Mouse (Mus musculus) right cerebral cortex, postnatal 10 days (tissue): ENCODE measurements around the gene Tmem169.

Experiments
- DNase-seq, 2 experiments: peaks; one replicate each; pipeline ENCODE4 v3.0.0; 2021; ENCODE audit warnings: low spot score in 2 of 2

The Tmem169 gene

DNA sequence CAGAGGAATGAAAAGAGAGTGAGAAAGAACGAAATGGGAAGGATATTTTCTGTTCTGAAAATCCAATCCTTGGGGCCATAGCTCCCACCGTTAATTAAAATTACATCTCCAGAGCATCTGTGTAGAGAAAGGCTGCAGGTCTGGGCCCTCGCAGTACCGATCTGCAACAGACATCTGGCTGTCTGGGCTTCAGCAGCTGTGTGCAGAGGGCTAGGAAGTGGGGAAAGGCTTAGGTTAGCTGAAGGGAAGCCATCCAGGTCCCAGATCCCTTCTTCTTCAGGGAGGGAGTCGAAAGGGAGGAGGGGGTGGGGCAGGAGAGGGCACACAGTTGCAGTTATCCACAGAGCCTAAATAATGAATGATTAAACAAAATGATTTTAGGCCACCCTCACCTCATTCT, 370 bp downstream of the Tmem169 start:
- peak in 1 of 2 experiments; percentile 37 for DNase-seq

DNA sequence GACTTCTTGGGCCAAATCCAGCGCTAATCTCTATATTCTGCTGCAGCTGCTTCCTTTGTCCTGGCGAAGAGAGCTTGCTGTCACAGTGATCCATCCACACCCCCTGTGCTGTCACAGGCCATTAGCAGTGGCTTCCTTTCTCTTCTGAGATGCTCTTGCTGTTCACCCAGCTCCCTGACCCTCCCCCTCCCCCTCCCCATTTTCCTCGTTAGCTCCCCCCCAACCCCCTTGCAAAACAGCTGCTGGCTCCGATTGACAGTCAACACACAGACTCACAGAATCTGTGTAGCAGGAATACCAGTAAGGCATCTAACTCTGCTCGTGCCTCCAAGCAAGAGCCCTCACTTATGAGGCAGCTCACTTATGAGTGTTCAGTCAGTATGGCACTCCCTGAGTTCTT, 2.7 kb downstream of the Tmem169 start:
- peak in 1 of 2 experiments; percentile 46 for DNase-seq

DNA sequence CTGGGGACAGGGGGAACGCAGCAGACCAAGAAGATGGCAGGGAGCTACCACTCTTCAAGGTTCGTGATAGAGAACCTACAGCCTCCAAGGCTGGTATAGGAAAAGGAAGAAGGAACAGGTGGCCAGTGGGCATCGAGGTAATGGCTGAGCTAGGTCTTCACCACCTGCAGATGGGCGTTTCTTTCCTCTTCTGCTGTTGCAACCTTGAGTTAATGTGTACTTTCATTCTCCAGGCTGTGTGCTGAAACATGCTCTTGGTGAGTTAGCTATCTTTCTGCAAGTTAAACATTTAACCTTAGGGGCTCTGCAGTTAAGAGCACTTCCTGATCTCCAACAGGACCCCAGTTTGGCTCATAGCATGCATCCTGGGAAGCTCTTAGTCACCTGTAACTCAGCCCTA, 3.7 kb downstream of the Tmem169 start:
- no peak for DNase-seq

DNA sequence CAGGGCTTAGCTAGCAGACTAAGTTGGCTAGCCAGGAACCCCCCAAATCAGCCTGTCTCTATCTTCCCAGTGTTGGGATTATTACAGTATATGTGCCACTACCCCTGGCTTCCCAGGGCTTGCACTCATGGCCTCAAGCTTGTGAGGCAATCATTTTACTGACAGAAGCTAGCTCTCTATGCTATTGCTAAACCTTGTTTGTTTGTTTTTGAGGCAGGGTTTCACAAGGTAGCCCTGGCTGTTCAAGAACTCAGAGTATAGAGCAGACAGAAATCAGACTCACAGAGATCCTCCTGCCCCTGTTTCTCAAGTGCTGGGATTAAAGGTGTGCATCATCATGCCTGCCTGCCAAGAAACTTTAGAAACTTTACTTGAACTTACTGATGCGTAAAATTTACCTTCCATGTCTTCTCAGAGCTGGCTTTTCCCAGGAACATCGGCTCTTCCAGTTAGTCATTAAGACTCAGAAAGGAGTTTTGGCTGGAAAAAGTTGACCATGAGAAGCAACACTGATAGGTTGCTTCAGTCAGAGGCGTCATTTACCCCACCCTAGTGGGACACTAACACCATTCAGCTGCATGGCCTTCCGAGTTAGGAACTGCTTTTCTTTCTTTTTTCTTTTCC, 4.5 kb downstream of the Tmem169 start:
- no peak for DNase-seq

DNA sequence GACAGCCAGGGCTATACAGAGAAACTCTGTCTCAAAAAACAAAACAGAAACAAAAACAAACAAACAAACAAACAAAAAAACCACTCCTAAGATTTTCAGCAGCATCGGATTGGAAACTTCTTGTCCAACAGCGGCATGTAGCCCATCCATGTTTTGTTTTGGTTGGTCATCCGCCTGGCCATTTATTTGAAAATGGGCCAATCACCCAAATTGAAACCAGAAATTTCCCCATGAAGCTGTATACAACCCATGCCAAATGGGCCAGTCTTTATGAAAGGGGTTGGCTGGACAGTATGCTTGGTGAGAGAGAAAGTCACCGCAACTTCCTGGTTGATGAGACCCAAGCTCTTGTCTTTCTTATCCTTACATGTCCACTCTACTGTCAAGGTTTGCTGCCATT, 6.7 kb downstream of the Tmem169 start:
- no peak for DNase-seq

DNA sequence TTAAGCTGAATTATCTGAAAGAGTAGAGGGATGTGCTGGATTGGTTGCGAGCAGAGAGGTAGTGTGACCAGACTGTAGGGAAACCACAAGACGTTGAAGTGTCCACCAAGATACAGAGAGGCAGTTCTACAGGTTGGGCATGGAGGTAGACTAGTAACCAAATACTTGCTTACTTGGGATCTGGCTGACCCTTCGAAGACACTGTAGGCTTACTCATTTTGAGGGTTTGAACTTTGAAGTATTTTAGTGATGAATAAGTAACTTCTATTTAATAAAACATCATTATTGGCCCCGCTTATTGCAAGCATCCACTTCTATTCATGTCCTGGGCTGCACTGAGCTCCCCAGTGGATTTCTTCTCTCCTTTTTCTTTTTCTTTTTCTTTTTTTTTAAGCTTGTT, 7.3 kb downstream of the Tmem169 start:
- DNase-seq = no peak

DNA sequence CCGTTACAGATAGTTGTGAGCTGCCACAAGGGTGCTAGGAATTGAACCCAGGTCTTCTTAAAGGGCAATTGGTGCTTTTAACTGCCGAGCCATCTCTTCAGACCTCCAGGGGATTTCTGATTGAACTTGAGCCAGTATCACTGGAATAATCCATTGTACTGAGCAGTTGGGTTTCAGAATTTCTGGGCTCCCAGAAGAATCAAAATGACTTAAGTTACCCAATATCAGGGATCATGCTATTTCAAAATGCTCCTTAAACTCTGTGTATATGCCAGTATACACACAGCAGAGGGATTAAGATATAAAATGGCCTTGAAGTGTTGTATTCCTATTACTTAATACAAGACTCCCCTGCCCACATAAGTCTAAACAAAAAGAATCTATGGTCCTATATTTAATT, 7.8 kb downstream of the Tmem169 start:
- no peak for DNase-seq

DNA sequence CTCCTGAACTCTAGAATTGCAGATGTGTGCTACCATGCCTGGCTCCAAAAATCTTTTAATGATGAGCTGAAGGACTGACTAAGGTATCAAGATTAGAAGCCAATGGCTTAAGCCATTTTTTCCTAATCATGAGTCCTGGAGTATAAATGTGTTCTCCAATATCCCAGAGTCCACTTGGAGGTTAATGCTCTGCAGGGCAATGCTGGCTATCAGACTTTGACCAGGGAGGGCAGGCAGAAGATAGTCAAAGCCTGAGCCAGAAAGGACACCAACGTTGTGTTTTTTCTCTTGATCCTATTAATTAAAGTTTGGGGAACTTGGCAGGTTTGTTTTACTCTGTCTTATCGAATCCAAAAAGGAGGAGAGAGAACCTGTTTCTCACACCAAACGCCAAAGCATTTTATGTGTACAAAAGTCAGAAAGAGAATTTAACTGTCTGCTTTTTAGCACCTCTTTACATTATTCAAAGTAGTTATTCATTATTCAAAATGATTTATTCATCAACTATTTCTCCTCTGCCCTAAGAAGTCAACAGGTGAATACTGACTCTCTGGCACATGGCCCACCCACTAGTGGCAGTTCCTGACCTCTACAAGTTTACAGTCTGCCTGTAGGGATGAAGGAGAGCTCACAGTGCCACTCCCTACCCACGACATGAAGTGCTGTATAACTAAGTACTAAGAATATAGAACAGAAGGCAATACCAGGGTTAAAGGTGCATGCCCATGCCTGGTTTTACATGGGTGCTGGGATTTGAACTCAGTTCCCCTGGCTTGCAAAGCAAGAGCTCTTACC, 9.9 kb downstream of the Tmem169 start:
- no peak for DNase-seq

DNA sequence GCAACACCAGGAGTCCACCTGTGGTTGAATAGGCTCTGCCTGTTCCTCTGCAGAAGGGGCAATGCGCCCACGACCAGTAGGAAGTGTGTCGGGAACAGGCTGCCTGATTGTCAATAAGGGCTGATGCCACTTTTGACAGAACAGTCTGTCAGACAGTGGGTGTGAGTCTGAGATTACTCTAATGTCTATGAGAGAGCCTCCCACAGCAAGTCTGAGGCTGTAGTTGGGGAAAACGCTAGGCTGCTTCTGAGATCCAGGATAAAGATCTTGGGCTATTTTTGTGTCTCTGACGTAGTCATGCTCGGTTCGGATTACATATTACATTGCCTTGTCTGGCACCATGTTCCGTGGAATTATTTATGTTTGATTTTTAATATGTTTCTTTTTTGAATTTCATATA, 11.6 kb downstream of the Tmem169 start:
- no peak for DNase-seq

DNA sequence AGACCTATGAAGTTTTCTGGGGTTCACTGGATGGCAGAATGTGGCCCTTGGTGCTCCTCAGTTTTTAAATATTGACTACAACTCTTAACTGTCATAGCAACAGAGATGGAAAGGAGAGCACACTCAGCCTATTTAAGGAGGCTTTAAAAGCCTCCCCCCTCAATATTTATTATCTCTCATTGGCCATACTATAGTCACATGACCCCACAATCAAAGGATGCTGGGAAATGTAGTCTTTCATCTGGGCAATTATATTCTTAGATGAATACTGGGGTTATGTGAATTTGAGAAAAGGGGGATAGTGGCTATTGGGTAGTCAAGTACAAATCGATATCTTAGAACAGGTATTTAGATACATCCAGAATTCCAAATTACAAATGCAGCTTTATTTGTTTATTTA, 17.7 kb downstream of the Tmem169 start:
- DNase-seq = no peak

DNA sequence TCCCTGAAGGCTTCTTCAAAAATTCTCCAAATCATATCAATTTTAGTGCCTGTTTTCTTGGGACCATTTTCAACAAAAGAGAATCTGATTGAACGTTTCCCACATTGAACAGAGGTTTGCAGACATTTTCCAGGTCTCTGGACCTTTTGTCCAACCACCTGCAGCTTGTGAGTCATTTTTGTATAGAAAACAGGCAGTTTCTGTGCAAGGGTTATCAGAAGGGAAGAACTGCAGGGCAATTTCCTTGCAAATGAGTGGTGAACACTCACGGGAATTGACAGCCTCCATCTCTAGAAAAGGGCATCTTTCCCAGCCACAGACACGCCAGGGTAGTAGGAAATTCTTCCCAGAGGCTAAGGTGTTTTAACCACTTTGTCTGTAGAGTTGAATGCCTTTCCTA, 22.1 kb downstream of the Tmem169 start:
- DNase-seq = no peak

DNA sequence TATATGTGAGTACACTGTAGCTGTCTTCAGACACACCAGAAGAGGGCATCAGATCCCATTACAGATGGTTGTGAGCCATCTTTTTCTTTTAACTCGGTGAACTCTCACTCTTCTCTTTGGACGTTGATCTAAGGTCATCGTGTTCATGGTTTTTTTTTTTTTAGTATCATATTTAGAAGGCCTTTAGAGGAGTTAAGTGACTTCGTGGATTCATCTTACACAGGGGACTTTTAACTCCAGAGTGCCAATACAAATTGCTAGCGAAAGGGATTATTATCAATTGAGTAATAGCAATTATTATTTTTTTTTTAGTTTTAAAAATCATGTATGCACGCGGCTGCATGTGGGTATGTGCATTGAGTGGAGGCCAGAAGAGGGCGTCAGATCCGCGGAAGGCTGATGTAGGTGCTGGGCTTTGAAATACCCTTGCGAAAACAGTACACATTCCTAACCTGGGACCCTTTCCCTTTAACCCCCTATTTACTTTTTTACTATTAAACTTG, 22.6 kb downstream of the Tmem169 start:
- DNase-seq = peak; percentile 63 to 72

DNA sequence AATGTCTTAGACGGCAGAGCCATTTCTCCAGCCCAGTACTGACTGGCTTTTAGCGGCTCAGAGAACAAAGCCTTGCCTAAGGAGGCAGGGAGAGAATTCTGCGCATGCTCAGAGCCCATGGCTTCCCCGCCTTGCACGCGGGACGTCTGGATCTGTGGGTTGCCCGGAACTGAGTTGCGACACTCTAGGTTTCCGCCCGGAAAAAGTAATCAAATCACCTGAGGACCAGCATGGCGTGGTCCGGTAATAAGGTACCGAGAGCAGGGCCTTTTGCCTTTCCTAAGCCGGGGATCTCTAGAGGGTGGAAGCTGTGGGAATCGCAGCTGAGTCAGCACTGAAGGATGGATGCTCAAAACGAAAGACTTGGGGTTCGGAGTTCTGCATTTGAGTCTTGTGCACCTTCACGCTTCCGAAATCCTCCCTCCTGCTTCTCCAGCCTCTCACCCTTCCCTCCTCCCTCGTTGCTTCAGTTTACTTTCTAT, 23.2 kb downstream of the Tmem169 start, which contains the start of gene Xrcc5:
Xrcc5 (plus strand) TSS at position 105 of the 482 bp plus-strand sequence.
- DNase-seq = peak; percentile 96

DNA sequence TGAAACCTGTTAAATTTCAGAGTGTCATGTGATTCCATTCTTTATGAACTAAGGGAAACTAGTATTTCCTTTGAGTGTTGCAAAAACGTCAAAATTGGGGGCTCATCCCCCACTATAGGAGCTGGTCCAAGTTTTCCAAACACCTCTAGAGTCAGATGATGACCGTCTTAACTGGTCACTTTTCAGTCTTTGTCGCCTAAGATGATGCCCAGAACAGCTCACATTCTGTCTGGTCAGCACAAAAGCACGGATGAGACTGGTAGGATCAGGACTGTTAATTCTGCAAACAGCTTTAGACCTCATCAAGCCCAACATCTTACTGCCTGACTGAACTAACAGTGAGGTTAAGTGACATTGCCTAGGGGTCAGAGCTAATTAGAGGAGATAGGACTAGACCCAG, 24.8 kb downstream of the Tmem169 start:
- no peak for DNase-seq

DNA sequence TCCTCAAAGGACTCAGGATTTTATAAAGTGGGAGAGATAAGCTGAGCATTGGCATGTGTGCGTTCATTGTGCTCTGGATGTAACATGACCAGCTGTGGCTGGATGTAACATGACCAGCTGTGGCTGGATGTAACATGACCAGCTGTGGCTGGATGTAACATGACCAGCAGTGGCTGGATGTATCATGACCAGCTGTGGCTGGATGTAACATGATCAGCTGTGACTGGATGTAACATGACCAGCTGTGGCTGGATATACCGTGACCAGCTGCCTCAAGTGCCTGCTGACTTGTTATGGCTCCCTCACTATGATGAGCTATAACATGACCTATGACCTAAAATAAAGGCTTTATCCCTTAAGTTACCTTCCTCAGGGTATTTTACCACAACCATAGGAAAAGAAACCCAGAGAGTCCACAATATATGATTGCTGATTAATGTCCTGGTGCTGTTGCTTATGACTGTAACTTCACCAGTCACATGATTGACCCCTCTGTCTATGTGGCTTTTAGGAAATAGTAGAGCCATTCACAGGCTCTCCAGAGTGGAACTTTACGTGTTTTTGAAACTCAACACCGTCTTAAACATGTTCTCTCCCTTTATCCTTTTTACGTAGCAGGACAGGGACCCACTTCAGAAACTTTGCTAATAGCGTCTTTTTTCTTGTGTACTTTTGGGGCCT, 25.7 kb downstream of the Tmem169 start:
- no peak for DNase-seq

DNA sequence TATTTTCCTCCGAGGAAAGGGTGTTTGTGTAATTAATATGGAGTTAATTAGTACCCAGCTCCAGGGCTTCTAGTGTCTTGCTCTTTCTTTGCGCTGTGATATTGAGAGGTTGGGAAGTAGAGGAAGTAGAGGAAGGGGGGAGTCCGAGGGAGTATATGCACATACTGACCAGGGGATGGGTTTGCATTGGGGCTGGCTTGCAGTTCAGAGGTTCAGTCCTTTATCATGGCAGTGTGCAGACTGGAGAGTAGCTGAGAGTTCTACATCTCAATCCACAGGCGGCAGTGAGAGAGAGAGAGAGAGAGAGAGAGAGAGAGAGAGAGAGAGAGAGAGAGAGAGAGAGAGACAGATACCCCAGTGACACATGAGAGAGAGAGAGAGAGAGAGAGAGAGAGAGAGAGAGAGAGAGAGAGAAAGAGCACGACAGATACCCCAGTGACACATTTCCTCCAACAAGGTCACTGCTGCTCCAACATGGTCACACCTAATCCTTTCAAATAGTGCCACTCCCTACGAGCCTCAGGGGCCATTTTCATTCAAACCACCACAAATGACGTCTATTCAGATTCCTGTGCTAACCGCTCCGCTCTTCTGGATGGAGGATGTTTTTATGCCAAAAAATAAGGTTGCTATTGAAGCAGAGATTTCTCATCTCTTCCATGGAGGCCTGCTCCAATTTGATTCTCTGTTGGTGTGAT, 28.7 kb downstream of the Tmem169 start:
- DNase-seq = no peak

DNA sequence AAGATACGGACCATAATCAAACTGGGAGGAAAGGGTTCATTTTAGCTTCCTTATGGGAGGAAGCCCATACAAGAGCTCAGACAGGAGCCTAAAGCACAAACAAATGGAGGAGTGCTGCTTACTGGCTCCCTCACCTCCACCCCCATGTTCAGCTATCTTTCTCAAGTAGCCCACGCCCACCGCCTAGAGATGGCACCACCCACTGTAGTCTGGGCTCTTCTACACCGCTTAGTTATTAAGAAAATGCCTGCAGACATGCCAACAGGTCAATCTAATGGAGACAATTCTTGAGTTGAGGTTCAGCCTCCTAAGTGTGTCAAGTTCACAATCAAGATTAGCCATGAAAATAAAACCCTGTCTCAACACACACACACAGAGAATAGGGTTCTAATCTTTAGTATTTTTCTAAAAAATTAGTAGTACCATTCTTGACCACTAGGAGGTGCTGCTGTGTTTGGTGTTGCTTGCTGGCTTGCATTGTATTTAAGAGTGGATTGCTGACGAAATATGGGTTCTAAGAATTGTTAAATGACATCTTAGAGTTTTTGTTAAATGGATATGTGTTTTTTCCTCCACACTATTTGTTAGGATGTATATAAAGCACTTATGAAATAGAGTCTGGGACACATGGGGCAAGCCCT, 29.4 kb downstream of the Tmem169 start:
- DNase-seq = no peak

DNA sequence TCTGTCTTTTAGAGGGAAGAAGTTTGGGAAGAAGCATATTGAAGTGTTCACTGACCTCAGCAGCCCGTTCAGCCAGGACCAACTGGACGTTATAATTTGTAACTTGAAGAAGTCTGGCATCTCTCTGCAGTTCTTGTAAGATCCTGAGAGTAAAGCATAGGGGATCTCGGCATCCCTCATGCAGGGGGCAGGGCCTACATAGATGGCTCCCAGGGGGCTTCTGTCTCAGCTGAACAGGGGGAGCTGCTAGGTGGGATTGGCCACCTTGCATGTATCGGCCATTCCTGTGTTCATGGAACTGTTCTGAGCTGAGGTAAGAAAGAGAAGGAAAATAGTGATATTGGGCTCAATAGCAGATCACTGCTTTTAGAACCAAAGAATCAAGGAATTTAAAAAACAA, 31.3 kb downstream of the Tmem169 start:
- DNase-seq = no peak

DNA sequence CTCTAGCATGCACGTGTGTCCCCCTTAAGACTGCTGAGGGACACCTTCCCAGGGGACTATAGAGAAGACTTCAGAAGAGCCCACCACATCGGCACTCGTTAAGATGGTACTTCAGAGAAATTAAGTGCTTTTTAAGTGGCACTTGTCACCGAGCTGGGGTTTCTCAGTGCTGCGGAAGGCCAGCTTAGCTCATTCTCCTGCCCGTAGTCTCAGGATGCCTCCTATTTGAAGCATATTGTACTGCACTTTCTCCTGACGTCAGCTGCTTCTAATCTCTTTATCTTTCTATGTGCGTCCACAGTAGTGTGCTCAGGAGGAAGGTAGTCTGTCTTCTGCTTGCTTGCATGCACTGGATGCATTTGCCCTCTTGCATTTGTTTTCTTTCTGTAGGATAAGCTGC, 32.2 kb downstream of the Tmem169 start:
- no peak for DNase-seq

DNA sequence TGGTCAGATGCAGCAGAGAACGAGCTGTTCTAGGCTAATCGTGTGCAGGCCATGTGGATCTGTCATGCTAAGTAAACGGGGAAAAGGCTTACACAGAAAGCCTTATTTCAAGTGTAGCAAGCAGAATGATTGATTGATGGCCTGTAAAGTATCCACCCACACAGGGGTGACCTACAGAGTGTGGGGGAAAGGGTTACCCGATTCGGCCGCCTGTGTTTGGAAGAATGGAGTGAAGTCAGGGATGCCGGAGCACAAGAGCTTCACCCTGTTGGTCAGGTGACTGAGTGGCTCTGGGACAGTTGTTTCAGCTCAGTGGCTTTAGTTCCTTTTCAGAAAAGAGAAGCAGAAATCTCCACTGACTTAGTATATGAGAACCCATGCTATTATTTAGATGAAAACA, 32.7 kb downstream of the Tmem169 start:
- DNase-seq = no peak

DNA sequence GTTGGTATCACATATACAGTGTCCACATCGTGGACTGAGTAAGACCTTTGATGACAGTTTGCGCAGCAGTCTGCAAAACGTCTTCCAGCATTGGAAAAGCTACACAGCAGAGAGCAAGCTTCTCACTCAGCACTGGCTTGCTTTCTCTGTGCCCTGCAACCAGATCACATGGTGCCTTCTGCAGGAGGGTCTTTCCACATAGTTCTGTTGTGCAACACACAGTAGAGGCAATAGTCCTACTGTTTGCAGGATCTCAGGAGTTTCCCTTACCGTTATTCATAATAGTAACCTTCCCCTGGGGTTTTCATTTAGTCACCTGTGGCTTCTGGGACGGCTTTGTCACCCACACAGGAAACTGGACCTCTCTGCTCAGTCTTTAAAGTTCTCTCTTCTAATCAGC, 36.6 kb downstream of the Tmem169 start:
- no peak for DNase-seq
